Mouse (Mus musculus) hindbrain, postnatal 0 days (tissue): ENCODE results near the gene Nrg4. TPM values are rescaled to one million over a fixed set of nuclear protein-coding genes. Genes with fewer than 3 reads are reported as not detected.

Source experiments
- ATAC-seq: fragments of 200-750 bp; cut with Nextera tagmentation; 2 replicates; pipeline ENCODE4 v1.8.0; 2017; ENCODE audit warnings: mild to moderate bottlenecking, moderate TSS enrichment, moderate library complexity
- DNase-seq: peaks from one replicate; pipeline ENCODE4 v3.0.0-alpha.2; 2015; ENCODE audit warnings: low spot score
- H3K27ac ChIP-seq: fragments of 300-500 bp; sonication (generic); 2 replicates; pipeline ENCODE4 v1.5.1; 2014; ENCODE audit warnings: mild to moderate bottlenecking
- H3K27me3 ChIP-seq: fragments of 300-500 bp; sonication (generic); 2 replicates; pipeline ENCODE4 v1.6.1; 2014; ENCODE audit warnings: low read length, mixed read lengths; ENCODE audit not compliant: insufficient read depth
- H3K36me3 ChIP-seq: fragments of 300-500 bp; sonication (generic); 2 replicates; pipeline ENCODE4 v1.6.1; 2014; ENCODE audit warnings: low read length, mixed read lengths; ENCODE audit not compliant: insufficient read depth
- H3K4me1 ChIP-seq: fragments of 300-500 bp; sonication (generic); 2 replicates; pipeline ENCODE4 v1.6.1; 2014; ENCODE audit warnings: antibody characterized with exemption, low read length, mixed read lengths; ENCODE audit not compliant: insufficient read depth
- H3K4me2 ChIP-seq: fragments of 300-500 bp; sonication (generic); 2 replicates; pipeline ENCODE4 v1.6.1; 2014; ENCODE audit warnings: low read depth, mild to moderate bottlenecking, low read length, moderate library complexity, mixed read lengths
- H3K4me3 ChIP-seq: fragments of 300-500 bp; sonication (generic); 2 replicates; pipeline ENCODE4 v1.5.1; 2014; ENCODE audit warnings: low read length
- H3K9ac ChIP-seq: fragments of 300-500 bp; sonication (generic); replicated peaks from 2 replicates; pipeline ENCODE4 v1.6.1; 2014; ENCODE audit warnings: mild to moderate bottlenecking, low read length, moderate library complexity, mixed read lengths
- H3K9me3 ChIP-seq: fragments of 300-500 bp; sonication (generic); 2 replicates; pipeline ENCODE4 v1.6.1; 2016; ENCODE audit warnings: low read length, mixed read lengths
- CTCF ChIP-seq: IDR thresholded peaks from 2 replicates; pipeline ENCODE4 v1.5.1; 2016; ENCODE audit warnings: antibody characterized with exemption, control low read depth, low read depth
- WGBS: fragments of 180-500 bp; shearing (Covaris S2); extraction: QIAGEN DNeasy Blood & Tissue Kit; methylation state at CpG from one replicate; pipeline ENCODE4 v1.1.7; 2014; 5-methylcytosine and 5-hydroxymethylcytosine counted together
- polyA plus RNA-seq: library from polyadenylated mRNA; unstranded; fragments of >200 nt; fragmentation: Nextera tagmentation; extraction: Ambion mirVana; gene quantifications from 2 replicates; pipeline ENCODE4 v1.2.1, GENCODE M21; 2015
- total RNA-seq: library from RNA; depleted of rRNA; stranded (reverse); fragments of >200 nt; gene quantifications from 2 replicates; pipeline ENCODE4 v1.2.3, GENCODE M21; 2014

Gene Nrg4
- total and polyA plus RNA-seq, 2 experiments from 2014 or later: 0.68 to 1.7 TPM

DNA sequence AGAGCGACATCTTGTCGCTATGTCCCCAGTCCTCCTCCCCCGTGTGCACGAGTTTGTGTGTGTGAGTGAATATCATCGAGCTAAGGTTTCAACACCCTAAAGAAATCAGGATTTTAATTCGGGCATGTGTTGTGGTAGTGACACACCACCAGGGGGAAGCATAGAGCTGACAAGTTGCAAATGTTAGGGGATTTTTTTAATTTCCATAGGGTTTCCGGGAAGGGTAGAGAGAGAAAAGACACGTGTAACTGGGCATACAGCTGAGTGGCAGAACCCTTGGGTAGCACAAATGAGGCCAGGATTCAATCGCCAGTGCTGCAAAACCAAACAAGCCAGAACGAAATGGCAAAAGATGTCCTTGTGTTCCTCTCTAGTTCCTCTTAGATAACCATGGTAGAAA, 2.1 kb downstream of the Nrg4 start:
- 39% methylated on average over 10 of the region's 10 CpGs for WGBS
- no peak for ATAC-seq
- no peak overlapping the region for H3K27ac ChIP-seq
- no peak overlapping the region for H3K9ac ChIP-seq
- DNase-seq: peak; percentile 12
- TF ChIP-seq CTCF: peak; percentile 56
- no peak overlapping the region for H3K4me2 ChIP-seq
- no peaks in the 10 kb centered on the region for H3K36me3 ChIP-seq
- no peaks in the 10 kb centered on the region for H3K9me3 ChIP-seq
- H3K27me3 ChIP-seq: no peaks in the 10 kb centered on the region
- H3K4me3 ChIP-seq: no peak overlapping the region
- H3K4me1 ChIP-seq: peaks cover 4% of the 10 kb centered on the region; the same call in 1 of the 2 replicates

- no peak overlapping the region for H3K27ac ChIP-seq
- H3K36me3 ChIP-seq: no peaks in the 10 kb centered on the region
- WGBS: 39% methylated on average over 8 of the region's 8 CpGs
- H3K4me1 ChIP-seq: peaks cover 4% of the 10 kb centered on the region; the same call in 1 of the 2 replicates
- no peak for TF ChIP-seq CTCF
- no peak overlapping the region for H3K4me2 ChIP-seq
- ATAC-seq (no peak), DNase-seq (no peak)
- no peaks in the 10 kb centered on the region for H3K9me3 ChIP-seq
- H3K4me3 ChIP-seq: no peak overlapping the region
- no peaks in the 10 kb centered on the region for H3K27me3 ChIP-seq
- no peak overlapping the region for H3K9ac ChIP-seq
Measured at GRCm38 (mm10) chr9:55324085-55324484, 2.6 kb downstream of the Nrg4 start.

GRCm38 (mm10) chr9:55322641-55323040, 4.0 kb downstream of the Nrg4 start:
- H3K9ac ChIP-seq: no peak overlapping the region
- WGBS: 83% methylated on average over 1 of the region's 1 CpGs
- DNase-seq (no peak), ATAC-seq (no peak)
- H3K27ac ChIP-seq: no peak overlapping the region
- H3K27me3 ChIP-seq: no peaks in the 10 kb centered on the region
- peaks cover 4% of the 10 kb centered on the region; the same call in 1 of the 2 replicates for H3K4me1 ChIP-seq
- no peaks in the 10 kb centered on the region for H3K9me3 ChIP-seq
- H3K36me3 ChIP-seq: no peaks in the 10 kb centered on the region
- H3K4me3 ChIP-seq: no peak overlapping the region
- TF ChIP-seq CTCF: no peak
- H3K4me2 ChIP-seq: no peak overlapping the region

- no peak overlapping the region for H3K27ac ChIP-seq
- no peak for DNase-seq
- H3K4me3 ChIP-seq: no peak overlapping the region
- TF ChIP-seq CTCF: no peak
- no peak overlapping the region for H3K4me2 ChIP-seq
- no peak for ATAC-seq
- no peaks in the 10 kb centered on the region for H3K4me1 ChIP-seq
- H3K36me3 ChIP-seq: no peaks in the 10 kb centered on the region
- WGBS: 65% methylated on average over 12 of the region's 12 CpGs
- no peak overlapping the region for H3K9ac ChIP-seq
- no peaks in the 10 kb centered on the region for H3K27me3 ChIP-seq
- no peaks in the 10 kb centered on the region for H3K9me3 ChIP-seq
Measured at GRCm38 (mm10) chr9:55313619-55314261, 12.9 kb downstream of the Nrg4 start.

- Histone ChIP-seq H3K27ac (no peak overlapping the region), H3K4me1 (no peaks in the 10 kb centered on the region), H3K4me2 (no peak overlapping the region), H3K36me3 (no peaks in the 10 kb centered on the region), H3K4me3 (no peak overlapping the region), H3K9me3 (no peaks in the 10 kb centered on the region), H3K9ac (no peak overlapping the region), H3K27me3 (no peaks in the 10 kb centered on the region)
- WGBS: 10% methylated on average over 5 of the region's 5 CpGs
- peak; percentile 91 for ATAC-seq
- TF ChIP-seq CTCF: peak; percentile 91
- peak; percentile 95 for DNase-seq
Measured at GRCm38 (mm10) chr9:55311560-55311959, 15.1 kb downstream of the Nrg4 start.

DNA sequence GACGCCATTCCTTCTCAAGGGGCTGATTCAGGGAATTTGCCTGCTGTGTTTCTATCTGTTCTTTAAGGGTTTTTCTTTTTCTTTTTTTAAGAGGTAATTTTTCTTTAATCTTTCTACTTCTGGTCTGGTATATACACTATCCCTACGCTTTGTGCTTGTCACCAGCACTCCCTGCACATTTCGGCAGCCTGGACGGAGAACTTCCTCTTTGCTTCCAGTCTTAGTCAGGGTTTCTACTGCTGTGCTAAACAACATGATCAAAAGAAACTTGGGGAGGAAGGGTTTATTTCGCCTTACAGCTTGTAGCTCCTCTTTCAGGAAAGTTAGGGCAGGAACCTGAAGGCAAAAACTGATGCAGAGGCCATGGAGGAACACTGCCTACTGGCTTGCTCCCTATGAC, 18.2 kb downstream of the Nrg4 start:
- no peak for DNase-seq
- H3K4me2 ChIP-seq: no peak overlapping the region
- no peak for TF ChIP-seq CTCF
- no peaks in the 10 kb centered on the region for H3K4me1 ChIP-seq
- H3K36me3 ChIP-seq: no peaks in the 10 kb centered on the region
- no peak overlapping the region for H3K27ac ChIP-seq
- no peak for ATAC-seq
- H3K9ac ChIP-seq: no peak overlapping the region
- 80% methylated on average over 5 of the region's 5 CpGs for WGBS
- H3K27me3 ChIP-seq: no peaks in the 10 kb centered on the region
- H3K4me3 ChIP-seq: no peak overlapping the region
- H3K9me3 ChIP-seq: no peaks in the 10 kb centered on the region

DNA sequence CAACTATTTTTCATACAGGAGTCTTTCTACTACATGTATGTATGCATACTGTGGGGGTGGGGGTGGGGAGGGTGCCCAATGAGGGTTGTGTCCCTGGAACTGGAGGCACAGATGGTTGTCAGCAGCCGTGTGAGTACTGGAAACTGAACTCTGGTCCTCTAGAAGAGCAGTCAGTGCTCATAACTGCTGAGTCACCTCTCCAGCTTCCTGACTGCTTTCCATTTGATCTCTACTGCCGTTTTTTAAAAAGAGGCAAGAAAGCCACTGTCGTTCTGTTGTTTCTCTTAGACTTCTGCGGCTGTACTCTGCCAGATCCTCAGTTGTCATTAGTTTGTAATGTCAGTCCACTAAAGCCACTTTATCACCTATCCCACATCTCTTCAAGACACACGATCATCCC, 19.1 kb downstream of the Nrg4 start:
- no peaks in the 10 kb centered on the region for H3K36me3 ChIP-seq
- no peak overlapping the region for H3K27ac ChIP-seq
- no peaks in the 10 kb centered on the region for H3K9me3 ChIP-seq
- TF ChIP-seq CTCF: no peak
- ATAC-seq: no peak
- 68% methylated on average over 5 of the region's 5 CpGs for WGBS
- H3K4me1 ChIP-seq: no peaks in the 10 kb centered on the region
- no peak overlapping the region for H3K9ac ChIP-seq
- DNase-seq: no peak
- no peaks in the 10 kb centered on the region for H3K27me3 ChIP-seq
- no peak overlapping the region for H3K4me3 ChIP-seq
- no peak overlapping the region for H3K4me2 ChIP-seq
